Mouse (Mus musculus) kidney, postnatal 0 days (tissue): ENCODE data around the gene Serpina12. TPM values are rescaled to one million over a fixed set of nuclear protein-coding genes. Genes with fewer than 3 reads are reported as not detected.

Experiments
- ATAC-seq: fragments of 200-750 bp; cut with Nextera tagmentation; replicated peaks from 2 replicates; pipeline ENCODE4 v1.8.0; 2017; ENCODE audit warnings: low read depth, moderate number of reproducible peaks, moderate TSS enrichment, moderate library complexity; ENCODE audit not compliant: low FRiP score
- DNase-seq: peaks from one replicate; pipeline ENCODE4 v3.0.0-alpha.2; 2016; ENCODE audit warnings: low spot score
- H3K27ac ChIP-seq: fragments of 300-500 bp; sonication (generic); 2 replicates; pipeline ENCODE4 v1.5.1; 2014; ENCODE audit warnings: mild to moderate bottlenecking
- H3K27me3 ChIP-seq: fragments of 300-500 bp; sonication (generic); 2 replicates; pipeline ENCODE4 v1.6.1; 2014; ENCODE audit warnings: low read length, mixed read lengths; ENCODE audit not compliant: insufficient read depth
- H3K36me3 ChIP-seq: fragments of 300-500 bp; sonication (generic); 2 replicates; pipeline ENCODE4 v1.6.1; 2014; ENCODE audit warnings: low read length, mixed read lengths; ENCODE audit not compliant: insufficient read depth
- H3K4me1 ChIP-seq: fragments of 300-500 bp; sonication (generic); replicated peaks from 2 replicates; pipeline ENCODE4 v1.6.1; 2014; ENCODE audit warnings: antibody characterized with exemption, low read length, mixed read lengths; ENCODE audit not compliant: insufficient read depth
- H3K4me2 ChIP-seq: fragments of 300-500 bp; sonication (generic); 2 replicates; pipeline ENCODE4 v1.6.1; 2014; ENCODE audit warnings: mild to moderate bottlenecking, low read length, moderate library complexity, mixed read lengths
- H3K4me3 ChIP-seq: fragments of 300-500 bp; sonication (generic); replicated peaks from 2 replicates; pipeline ENCODE4 v1.5.1; 2014; ENCODE audit warnings: low read depth, low read length
- H3K9ac ChIP-seq: fragments of 300-500 bp; sonication (generic); 2 replicates; pipeline ENCODE4 v1.6.1; 2014; ENCODE audit warnings: low read depth, low read length
- H3K9me3 ChIP-seq: fragments of 300-500 bp; sonication (generic); replicated peaks from 2 replicates; pipeline ENCODE4 v1.6.1; 2016; ENCODE audit warnings: low read length, inconsistent platforms, mixed read lengths
- CTCF ChIP-seq: IDR thresholded peaks from 2 replicates; pipeline ENCODE4 v1.5.1; 2016; ENCODE audit warnings: antibody characterized with exemption, low read depth, mild to moderate bottlenecking, moderate library complexity
- WGBS: fragments of 180-500 bp; shearing (Covaris S2); extraction: QIAGEN DNeasy Blood & Tissue Kit; methylation state at CpG from one replicate; pipeline ENCODE4 v1.1.7; 2014; 5-methylcytosine and 5-hydroxymethylcytosine counted together
- polyA plus RNA-seq: library from polyadenylated mRNA; unstranded; fragments of >200 nt; fragmentation: Nextera tagmentation; extraction: Ambion mirVana; gene quantifications from 2 replicates; pipeline ENCODE4 v1.2.1, GENCODE M21; 2015

Gene Serpina12
- polyA plus RNA-seq, 1 experiment from 2014 or later, result not detected

DNA sequence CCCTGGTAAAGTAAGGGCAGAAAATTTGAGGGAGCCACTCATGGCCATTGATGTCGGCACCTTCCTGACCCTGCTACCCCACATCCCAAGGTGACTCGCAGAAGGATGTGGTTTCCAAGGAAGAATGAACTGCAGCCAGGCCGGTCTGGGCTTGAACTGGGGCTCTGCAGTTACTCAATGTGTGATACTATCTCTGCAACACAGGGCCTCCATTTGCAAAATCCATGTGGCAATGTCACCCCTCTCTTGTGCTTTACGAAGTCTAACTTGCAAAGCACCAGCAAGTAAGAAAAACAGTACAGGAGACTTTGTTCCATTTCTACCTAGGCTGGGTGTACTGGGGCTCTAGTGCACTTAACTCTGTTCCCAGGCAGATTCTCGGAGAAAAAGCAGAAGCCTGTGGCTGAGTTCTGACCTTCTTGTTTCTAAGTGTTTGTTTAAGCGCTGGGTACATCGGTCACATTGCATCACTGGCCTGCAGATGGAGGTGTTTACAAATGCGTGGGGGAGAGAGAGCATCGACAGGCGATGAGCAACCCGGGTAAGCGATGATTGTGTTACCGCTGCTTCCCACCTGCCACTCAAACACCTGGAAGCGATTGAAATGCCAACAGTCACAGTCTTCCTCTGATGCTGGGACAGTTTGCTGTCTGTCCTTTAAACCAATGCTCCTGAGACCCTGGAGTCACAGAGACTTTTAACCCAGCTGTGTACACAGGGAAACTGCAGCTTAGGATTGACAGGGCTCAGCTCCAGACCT is 55.3 kb downstream of the Serpina12 start:
- Histone ChIP-seq H3K9ac (no peak overlapping the region), H3K4me3 (no peak overlapping the region), H3K27ac (no peak overlapping the region), H3K4me2 (no peak overlapping the region), H3K36me3 (no peaks in the 10 kb centered on the region), H3K4me1 (no peaks in the 10 kb centered on the region), H3K27me3 (no peaks in the 10 kb centered on the region), H3K9me3 (no peaks in the 10 kb centered on the region)
- WGBS, result 42% methylated on average over 14 of the region's 14 CpGs
- ATAC-seq (no peak), DNase-seq (peak; percentile 11)
- peak; percentile 34 for TF ChIP-seq CTCF

DNA sequence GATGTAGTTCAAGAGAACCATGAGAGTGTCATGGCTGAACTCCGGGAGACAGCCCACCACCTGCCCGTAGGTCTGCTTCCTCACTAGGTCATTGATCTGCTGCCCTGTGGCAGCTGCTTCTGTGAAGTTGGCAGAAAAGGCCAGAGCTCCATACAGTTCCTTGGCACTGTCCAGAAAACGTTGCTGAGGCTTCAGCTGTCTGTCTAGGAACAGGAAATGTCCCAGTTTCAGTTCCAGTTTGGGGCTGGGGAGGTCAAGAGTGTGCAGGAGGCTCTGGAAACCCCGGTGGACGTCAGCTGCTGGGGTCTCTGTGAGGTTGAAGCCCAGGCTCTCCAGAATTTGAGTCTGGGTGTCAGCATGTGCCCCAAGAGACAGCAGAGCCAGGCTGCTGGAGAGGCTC is 58.4 kb downstream of the Serpina12 start:
- H3K4me1 ChIP-seq, result no peaks in the 10 kb centered on the region
- H3K27ac ChIP-seq, result no peak overlapping the region
- ATAC-seq (no peak), DNase-seq (no peak)
- H3K4me3 ChIP-seq, result no peak overlapping the region
- no peak overlapping the region for H3K4me2 ChIP-seq
- H3K9me3 ChIP-seq, result no peaks in the 10 kb centered on the region
- WGBS, result 55% methylated on average over 5 of the region's 5 CpGs
- H3K27me3 ChIP-seq, result no peaks in the 10 kb centered on the region
- H3K36me3 ChIP-seq, result no peaks in the 10 kb centered on the region
- H3K9ac ChIP-seq, result no peak overlapping the region
- no peak for TF ChIP-seq CTCF

DNA sequence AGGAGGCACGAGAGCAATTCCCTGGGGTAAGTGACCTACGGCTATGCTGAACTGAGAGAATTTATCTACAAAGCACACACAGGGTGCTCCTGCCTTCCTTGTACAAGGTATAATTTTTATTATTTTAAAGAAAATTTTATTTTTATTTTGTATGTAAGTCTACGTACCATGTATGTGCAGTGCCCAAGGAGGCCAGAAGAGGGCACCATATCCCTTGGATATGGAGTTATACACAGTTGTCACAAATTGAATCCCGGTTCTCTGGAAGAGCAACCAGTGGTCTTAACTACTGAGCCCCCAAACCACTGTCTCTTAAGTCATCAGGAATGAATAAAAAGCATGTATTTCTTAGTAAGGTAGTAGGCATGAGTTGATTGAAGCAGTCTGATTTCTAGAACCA is 59.3 kb downstream of the Serpina12 start:
- 55% methylated on average over 4 of the region's 4 CpGs for WGBS
- no peak for ATAC-seq
- H3K36me3 ChIP-seq, result no peaks in the 10 kb centered on the region

DNA sequence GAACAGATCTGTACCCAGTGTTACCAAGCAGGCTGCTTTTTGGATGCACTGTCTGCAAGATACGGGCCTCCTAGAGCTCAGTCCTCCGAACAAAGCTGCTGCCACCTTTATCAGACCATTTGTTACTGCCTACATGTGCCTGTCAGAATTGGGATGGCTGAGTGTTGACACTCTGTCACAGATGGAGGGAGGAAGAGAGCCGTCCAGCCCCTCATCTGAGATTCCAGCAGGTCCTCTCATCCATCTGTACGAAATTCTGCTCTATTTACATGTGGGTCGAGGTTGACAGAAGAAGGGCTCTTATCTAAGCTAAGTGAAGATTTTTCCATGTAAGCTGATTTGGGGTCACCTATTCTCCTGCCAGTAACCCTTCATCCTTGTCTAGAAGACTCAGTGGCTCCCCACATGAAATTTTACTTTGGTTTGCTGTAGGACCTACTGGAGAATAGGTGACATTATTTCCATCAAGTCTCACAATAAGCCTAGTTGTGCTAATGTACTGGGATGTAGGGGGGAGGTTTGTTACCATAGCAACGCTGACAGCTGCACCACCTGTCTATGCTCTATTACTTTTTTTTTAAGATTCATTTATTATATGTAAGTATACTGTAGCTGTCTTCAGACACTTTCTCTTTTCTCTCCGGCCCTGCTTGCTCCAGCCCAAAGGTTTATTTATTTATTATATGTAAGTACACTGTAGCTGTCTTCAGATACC is 62.4 kb downstream of the Serpina12 start:
- WGBS, result 73% methylated on average over 7 of the region's 7 CpGs
- TF ChIP-seq CTCF, result no peak
- H3K27ac ChIP-seq, result no peak overlapping the region
- no peaks in the 10 kb centered on the region for H3K27me3 ChIP-seq
- no peak overlapping the region for H3K9ac ChIP-seq
- no peak for DNase-seq
- H3K9me3 ChIP-seq, result no peaks in the 10 kb centered on the region
- H3K4me3 ChIP-seq, result no peak overlapping the region
- no peak overlapping the region for H3K4me2 ChIP-seq
- no peaks in the 10 kb centered on the region for H3K4me1 ChIP-seq
- ATAC-seq, result no peak
- H3K36me3 ChIP-seq, result no peaks in the 10 kb centered on the region

More for the DNA sequence above, 59.3 kb downstream of the Serpina12 start:
- Histone ChIP-seq H3K9me3 (no peaks in the 10 kb centered on the region), H3K4me3 (no peak overlapping the region), H3K9ac (no peak overlapping the region), H3K27me3 (no peaks in the 10 kb centered on the region), H3K4me2 (no peak overlapping the region), H3K4me1 (no peaks in the 10 kb centered on the region), H3K27ac (no peak overlapping the region)
- TF ChIP-seq CTCF, result peak; percentile 72
- peak; percentile 56 for DNase-seq

Other genes starting within 250 kb of the Serpina12 start
- 8.7 and 9.2 TPM in 2 replicates for gene Serpina1b, start 214.1 kb downstream of the Serpina12 start, polyA plus RNA-seq
- 26.1 and 28.1 TPM in 2 replicates for gene Serpina1a, start 180.9 kb downstream of the Serpina12 start, polyA plus RNA-seq
- gene Serpina1c, start 139.6 kb downstream of the Serpina12 start, polyA plus RNA-seq, result 0.20 and 0.52 TPM in 2 replicates
- 1.0 and 1.1 TPM in 2 replicates for gene Serpina1e, start 85.5 kb downstream of the Serpina12 start, polyA plus RNA-seq
- gene Serpina11, start 54.5 kb downstream of the Serpina12 start, polyA plus RNA-seq, result not detected in 2 replicates
- 0.04 TPM in 1 of 2 replicates, not detected in the other for gene Serpina9, start 30.7 kb downstream of the Serpina12 start, polyA plus RNA-seq
- not detected in 2 replicates for gene Serpina5, start 56.7 kb upstream of the Serpina12 start, polyA plus RNA-seq
- not detected in 2 replicates for gene Serpina3a, start 68.3 kb upstream of the Serpina12 start, polyA plus RNA-seq
- gene Serpina3b, start 83.6 kb upstream of the Serpina12 start, polyA plus RNA-seq, result not detected in 2 replicates
- 0.08 TPM in 1 of 2 replicates, not detected in the other for gene Serpina3c, start 109.4 kb upstream of the Serpina12 start, polyA plus RNA-seq
- gene Serpina3f, start 170.1 kb upstream of the Serpina12 start, polyA plus RNA-seq, result 0.12 and 0.23 TPM in 2 replicates
- 37.8 and 38.8 TPM in 2 replicates for gene Serpina3g, start 191.8 kb upstream of the Serpina12 start, polyA plus RNA-seq
- 0.24 and 0.28 TPM in 2 replicates for gene Serpina3i, start 218.7 kb upstream of the Serpina12 start, polyA plus RNA-seq